Mouse (Mus musculus) T-helper 1 cell (primary cell): ENCODE measurements at regions not wholly inside any gene's neighbourhood (a gene's known extent, or its start where the extent isn't known, plus 50 kb on each side); places are given as distances from the start of the nearest gene placed in this dataset.
"Not testable (repeated sequence)": the region's sequence is repeated elsewhere in the genome, so short reads cannot be mapped to it uniquely, and the experiment has no call there.

Experiments used
- in situ Hi-C: fragments of 300-600 bp; cut with MboI, MseI; formaldehyde crosslinking; loops from one replicate; pipeline ENCODE4 v1.15.1; 2025; ENCODE audit warnings: high pct_unique_total_duplicates

- in situ Hi-C loops = no loop called here
Observed at GRCm38 (mm10) chr13:103622324-103622723, 152.1 kb downstream of the Srek1 start.

DNA sequence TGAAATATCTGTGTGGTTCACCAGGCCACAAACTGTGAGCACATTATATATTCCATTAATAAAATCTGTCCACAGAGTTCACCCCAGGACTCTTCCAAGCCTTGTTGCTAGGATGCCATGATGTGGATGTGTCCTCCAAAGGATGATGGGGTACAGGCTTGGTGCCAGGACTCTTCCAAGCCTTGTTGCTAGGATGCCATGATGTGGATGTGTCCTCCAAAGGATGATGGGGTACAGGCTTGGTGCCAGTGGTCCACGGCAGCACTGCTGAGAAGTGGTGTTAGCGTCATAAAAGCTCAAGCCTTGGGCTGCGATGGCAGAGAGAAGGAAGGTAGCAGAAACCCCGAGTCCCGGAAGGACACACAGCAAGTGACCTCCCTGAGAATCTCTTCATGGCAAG lies 153.4 kb downstream of the Srek1 start:
- in situ Hi-C loops = not testable (repeated sequence)

- in situ Hi-C loops = no loop called here
Observed at GRCm38 (mm10) chr13:103613333-103613725, 161.1 kb downstream of the Srek1 start.

DNA sequence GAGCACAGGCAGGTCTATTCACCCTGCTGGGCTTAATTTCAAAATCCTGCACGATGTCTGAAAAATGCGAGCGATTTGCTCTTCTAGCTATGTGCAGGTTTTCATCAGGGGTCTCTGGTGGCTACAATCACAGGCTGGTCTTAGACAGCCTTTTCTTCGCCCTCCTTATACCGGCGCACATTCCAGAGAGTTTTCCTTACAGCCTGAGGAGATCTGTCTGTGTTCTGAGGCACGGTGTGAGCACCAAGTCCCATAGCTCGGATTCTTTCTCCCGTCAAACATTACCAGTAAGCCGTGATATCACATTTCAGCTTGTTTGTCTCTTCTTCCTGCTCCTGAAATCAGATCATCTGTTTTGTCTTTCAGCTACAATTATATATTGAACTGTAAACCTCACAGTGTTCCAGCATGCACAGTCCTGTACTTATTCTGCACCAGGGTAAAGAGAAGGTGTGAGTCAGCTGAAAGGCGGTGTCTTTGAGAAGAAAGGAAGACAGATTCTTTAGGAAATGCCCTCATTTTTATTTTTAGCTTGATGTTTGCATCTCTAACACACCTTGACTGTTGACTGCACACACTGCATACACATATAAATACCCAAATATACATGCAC lies 161.6 kb downstream of the Srek1 start:
- in situ Hi-C loops = no loop called here

DNA sequence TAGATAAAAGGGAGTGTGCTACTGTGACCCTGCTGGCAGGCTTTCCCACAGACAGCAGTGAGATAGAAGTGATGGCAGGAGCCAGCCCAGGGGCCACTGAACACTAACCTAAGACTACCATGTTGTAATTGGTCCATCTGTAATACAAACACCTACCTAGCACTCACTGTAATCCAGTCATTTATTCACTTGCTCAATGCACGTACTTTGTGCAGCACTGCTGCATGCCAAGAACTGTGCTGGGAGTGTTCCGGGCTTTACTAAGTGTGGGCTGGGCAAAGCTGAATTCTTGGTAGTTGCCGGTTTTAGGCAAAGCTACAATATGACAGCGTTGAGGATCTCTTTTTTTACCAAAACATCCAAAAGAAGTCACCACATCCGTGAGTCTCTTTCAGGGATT lies 172.1 kb downstream of the Srek1 start:
- in situ Hi-C loops = no loop called here

DNA sequence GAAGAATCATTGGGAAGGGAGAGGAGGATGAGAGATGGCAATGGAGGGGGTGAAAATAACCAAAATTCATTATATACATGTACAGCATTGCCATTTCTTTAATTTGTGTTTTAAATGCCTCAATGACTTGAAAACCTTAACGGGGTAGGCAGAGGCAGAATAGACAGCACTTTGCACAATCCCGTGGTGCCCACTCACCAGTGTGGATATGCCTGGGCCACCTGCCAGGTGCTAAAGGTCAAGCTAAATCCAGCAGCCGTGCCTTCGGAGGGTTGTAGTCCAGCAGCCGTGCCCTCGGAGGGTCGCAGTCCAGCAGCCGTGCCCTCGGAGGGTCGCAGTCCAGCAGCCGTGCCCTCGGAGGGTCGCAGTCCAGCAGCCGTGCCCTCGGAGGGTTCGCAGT lies 182.0 kb downstream of the Srek1 start:
- in situ Hi-C loops = no loop called here

DNA sequence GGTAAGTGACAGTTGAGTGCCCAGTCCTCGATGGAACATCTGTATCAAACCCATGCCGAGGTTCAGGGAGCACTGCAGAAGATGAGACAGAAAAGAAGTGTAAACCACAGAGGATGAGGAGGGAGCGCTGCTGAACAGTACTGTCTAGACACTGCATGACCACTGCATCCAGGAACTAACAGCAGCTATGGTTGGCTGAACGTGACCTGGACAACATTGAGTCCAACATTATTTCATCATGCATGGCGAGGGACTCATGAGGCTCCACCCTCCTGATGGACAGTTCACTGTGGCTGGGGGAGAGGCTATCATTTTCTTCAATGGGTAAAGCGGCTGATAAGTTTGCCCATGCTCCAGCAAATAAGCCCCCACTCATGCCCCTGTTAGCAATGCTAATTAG lies 182.5 kb downstream of the Srek1 start:
- in situ Hi-C loops = no loop called here

- in situ Hi-C loops = not testable (repeated sequence)
Observed at GRCm38 (mm10) chr13:103591381-103591780, 183.0 kb downstream of the Srek1 start.

GRCm38 (mm10) chr13:103589646-103590045 lies 184.8 kb downstream of the Srek1 start:
- in situ Hi-C loops = no loop called here

GRCm38 (mm10) chr13:103576856-103577255 lies 197.6 kb downstream of the Srek1 start:
- in situ Hi-C loops = no loop called here

DNA sequence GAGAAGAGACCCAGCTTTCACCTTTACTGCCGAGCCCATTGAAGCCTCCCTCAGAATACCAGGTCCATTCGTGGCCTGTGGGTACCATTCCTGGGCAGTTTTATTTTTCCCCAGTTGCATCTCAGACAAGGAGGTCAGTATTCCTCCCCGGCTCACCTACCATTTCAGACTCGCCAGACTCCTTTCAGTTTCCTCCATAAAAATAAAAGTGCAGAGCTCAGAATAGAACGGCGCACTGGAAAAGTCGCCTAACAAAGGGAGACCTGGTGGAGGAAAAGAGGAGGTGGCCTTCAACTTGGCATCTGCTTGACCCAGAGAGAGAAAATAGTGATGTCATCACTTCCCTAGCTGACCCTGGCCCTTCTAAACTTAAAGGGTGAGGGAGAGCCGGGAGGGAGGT lies 209.7 kb downstream of the Srek1 start:
- in situ Hi-C loops = no loop called here

DNA sequence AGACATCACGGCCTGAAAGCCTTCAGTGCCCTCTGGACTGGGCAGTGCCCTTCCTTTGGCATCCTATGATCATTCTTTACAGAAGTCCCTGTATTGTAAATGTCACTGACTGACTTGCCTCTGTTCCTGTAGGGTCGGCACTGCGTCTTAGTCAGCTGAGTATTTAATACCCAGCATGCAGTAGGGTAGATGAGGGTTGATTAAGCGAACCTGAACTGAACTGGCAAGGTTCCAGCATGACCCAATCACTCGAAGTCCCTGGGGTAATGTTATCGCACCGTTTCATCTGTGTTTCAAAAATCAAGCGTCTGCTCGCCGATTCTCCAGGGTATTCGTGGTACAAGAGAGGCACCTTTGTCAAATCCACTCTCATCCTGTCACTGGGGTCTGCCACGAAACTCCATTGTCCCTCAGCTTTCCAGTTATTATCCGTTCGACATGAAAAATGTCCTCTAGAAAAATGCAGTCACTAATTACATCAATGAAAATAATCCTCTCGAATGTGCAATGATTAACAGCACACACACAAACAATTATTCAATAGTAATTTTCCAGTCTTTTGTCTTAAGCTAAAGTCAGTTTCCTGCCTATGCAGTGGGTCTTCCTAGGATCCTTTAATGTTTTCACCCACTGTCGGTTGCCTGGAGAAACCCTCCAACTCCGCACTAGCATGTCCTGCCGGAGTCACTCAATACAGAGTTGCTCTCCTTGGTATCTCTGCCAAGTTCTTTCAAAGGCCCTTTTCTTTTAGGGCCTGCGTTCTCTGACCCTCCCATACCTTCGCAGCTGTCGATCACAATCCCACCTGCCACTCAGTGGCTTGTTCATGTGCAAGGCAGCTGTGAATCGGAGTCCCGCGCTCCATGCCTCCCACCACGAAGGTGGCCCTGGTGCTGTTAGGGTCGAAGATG lies 212.4 kb downstream of the Srek1 start:
- in situ Hi-C loops = no loop called here

GRCm38 (mm10) chr13:103558915-103559314 lies 215.5 kb downstream of the Srek1 start:
- in situ Hi-C loops = no loop called here

DNA sequence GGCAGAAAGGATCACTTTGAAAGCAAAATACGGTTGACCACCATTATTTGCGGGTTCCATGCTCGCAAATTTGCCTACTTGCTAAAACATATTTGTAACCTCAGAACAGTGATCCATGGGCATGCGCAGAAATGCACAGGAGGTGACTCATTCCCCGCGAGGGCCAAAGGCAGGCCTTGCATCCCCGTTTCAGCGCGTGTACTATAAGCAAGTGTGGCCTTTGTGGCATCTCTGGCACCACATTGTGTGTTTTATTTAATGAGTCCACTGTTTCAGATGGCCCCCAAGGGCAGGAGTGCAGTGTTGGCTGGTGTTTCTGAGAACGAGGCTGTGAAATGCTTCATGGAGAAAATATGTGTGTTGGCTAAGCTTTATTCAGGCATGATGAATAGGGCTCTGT lies 205.3 kb upstream of the Mast4 start:
- in situ Hi-C loops = no loop called here

- in situ Hi-C loops = no loop called here
Observed at GRCm38 (mm10) chr13:103513825-103514224, 179.5 kb upstream of the Mast4 start.

DNA sequence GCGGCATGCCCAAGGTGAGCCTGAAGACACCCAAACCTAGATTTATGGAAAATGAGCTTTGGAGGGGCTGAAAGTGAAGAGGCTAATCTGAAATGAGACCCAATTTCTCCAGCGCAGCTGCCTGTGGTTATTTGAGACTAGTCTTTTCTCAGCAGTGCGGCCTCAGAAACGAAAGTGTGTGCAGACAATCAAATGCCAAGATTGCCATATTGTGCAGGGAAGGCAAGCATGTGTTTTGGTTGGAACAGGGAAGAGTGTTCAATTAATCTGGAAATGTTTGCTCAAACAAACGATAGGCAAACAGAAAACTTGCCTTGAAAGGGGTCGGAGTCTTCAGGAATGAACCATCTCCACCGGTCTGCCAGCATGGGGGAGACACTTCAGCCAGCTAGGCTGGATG lies 178.2 kb upstream of the Mast4 start:
- in situ Hi-C loops = no loop called here

DNA sequence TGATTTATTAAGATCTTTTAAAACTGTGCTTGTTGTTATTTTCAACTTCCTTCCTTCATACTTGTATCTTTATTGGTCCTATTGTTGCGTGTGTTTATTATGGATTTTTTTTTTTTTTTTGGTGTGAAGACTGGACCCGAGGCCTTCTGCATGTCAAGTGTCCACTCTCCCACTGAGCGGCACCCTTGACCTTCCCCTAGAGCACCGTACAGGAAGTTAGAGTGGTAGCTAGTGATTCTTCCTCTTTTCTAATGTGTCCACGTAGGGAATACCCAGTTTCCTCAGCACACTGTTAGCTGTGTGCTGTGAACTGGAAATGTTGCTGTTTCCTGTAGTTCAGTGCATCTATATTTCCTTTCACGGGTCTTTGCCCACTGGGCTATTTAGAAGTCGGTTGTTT lies 170.7 kb upstream of the Mast4 start:
- in situ Hi-C loops = no loop called here

- in situ Hi-C loops = no loop called here
Observed at GRCm38 (mm10) chr13:103499376-103499775, 165.1 kb upstream of the Mast4 start.

GRCm38 (mm10) chr13:103494371-103494770 lies 160.1 kb upstream of the Mast4 start:
- in situ Hi-C loops = no loop called here

DNA sequence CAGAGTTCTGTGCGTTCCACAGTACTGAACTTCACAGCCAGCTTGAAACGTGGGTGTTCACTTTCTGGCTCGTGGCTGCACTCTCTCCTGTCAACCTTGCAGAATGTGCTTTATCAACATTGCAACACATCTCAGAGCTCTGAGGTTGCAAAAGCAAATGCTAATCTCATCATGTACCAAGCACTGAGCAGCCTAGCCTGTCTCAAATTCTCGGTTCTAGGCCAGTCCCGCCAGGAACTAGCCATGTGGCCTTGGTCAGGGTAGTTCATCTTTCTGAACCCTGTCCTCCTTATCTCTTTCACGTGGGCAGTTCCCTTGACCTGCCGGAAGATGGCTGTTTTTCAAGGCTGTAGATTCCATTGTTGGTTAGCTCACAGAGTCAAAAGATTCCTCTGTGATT lies 159.3 kb upstream of the Mast4 start:
- in situ Hi-C loops = no loop called here

GRCm38 (mm10) chr13:103490049-103490448 lies 155.8 kb upstream of the Mast4 start:
- in situ Hi-C loops = no loop called here

DNA sequence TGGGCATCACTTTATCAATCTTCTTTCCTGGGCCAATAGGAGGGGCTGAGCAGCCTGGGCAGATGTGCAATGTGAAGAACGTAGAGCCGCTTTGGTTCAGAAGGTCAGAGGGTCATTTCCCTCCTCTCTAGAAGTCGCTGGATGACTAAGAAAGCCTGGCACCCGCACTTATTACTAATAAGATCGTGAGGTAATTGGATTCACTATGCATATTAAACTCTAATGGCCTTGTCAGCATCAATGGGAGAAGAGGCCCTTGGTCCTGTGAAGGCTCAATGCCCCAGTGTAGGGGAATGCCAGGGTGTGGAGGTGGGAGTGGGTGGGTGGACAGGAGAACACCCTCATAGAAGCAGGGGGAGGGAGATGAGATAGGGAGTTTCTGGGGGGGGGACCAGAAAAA lies 149.8 kb upstream of the Mast4 start:
- in situ Hi-C loops = no loop called here

DNA sequence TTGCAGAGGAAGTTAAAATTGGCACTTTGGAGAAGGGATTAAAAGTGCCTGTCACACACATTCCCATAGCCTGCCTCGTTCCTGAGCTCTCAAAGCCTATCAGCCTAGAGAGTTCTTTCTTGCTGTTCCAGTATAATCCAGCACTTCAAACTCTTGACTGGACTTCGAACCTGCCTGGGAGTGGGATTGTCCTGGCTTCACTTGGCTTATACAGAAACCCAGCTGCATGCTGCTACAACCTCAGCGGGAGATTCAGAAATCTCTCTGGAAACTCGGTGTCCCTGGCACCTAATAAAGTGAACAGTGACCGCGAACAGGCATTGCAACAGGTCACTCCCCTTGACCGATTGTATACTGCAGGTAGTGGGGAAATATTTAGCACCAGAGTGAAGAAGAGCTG lies 149.1 kb upstream of the Mast4 start:
- in situ Hi-C loops = no loop called here
